Mouse (Mus musculus) liver, embryonic 14.5 days (tissue): ENCODE measurements at regions not wholly inside any gene's neighbourhood (a gene's known extent, or its start where the extent isn't known, plus 50 kb on each side); places are given as distances from the start of the nearest gene placed in this dataset.

Source experiments
- CTCF ChIP-seq: IDR thresholded peaks from 2 replicates; pipeline ENCODE4 v1.5.1; 2016; ENCODE audit warnings: antibody characterized with exemption, low read depth, control low read depth
- EP300 ChIP-seq: IDR thresholded peaks from 2 replicates; pipeline ENCODE4 v1.6.1; 2016; ENCODE audit warnings: antibody characterized with exemption, low read depth

DNA sequence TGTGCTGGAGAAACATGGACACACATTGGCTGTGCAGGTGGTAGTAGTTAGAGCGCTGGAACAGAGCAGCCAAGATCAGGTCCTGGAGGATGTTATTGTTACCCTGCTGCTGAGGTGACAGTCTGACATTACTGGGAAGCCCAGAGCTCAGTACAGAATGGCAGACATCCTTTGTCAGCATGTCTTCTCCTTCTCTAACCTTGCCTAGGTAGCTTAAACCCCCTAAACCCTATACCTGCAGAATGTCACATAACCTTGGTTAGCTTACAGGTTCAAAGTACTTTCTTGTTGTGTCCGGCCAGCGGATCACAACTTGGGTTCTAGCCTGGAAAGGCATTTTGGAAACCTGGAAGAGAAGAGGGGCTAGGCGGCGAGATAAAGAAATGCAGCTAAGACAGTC lies 83.3 kb upstream of the Rorb start:
- TF ChIP-seq CTCF (no peak), EP300 (no peak)
